Mouse (Mus musculus) retina, postnatal 1 day (tissue): ENCODE results near the gene Cops2.

ENCODE experiments used
- DNase-seq: peaks from one replicate; pipeline ENCODE4 v3.0.0-alpha.2; 2012

Cops2 gene

GRCm38 (mm10) chr2:125858521-125859280, at the start of gene Cops2, which contains the start of gene Galk2:
Cops2 (minus strand) TSS chr2:125859139.
Galk2 (plus strand) TSS chr2:125859109.
- peak; percentile 99 for DNase-seq

GRCm38 (mm10) chr2:125907580-125908255, 48.8 kb upstream of the Cops2 start:
- DNase-seq: no peak

- DNase-seq: no peak
These were observed 47.6 kb upstream of the Cops2 start for GRCm38 (mm10) chr2:125906407-125907066.

GRCm38 (mm10) chr2:125901426-125901825, 42.5 kb upstream of the Cops2 start:
- no peak for DNase-seq

GRCm38 (mm10) chr2:125900797-125901410, 42.0 kb upstream of the Cops2 start:
- no peak for DNase-seq

- no peak for DNase-seq
These were observed 37.4 kb upstream of the Cops2 start for GRCm38 (mm10) chr2:125896355-125896754.

- DNase-seq: no peak
These were observed 36.2 kb upstream of the Cops2 start for GRCm38 (mm10) chr2:125895099-125895498.

- DNase-seq: peak; percentile 26
These were observed 34.2 kb upstream of the Cops2 start for GRCm38 (mm10) chr2:125893096-125893495.

GRCm38 (mm10) chr2:125885891-125886576, 27.1 kb upstream of the Cops2 start:
- no peak for DNase-seq

- no peak for DNase-seq
These were observed 11.2 kb upstream of the Cops2 start for GRCm38 (mm10) chr2:125870159-125870558.

GRCm38 (mm10) chr2:125868301-125868700, 9.4 kb upstream of the Cops2 start:
- no peak for DNase-seq

- peak; percentile 81 for DNase-seq
These were observed 7.3 kb upstream of the Cops2 start for GRCm38 (mm10) chr2:125866058-125866740.

- peak; percentile 8 for DNase-seq
These were observed 6.6 kb upstream of the Cops2 start for GRCm38 (mm10) chr2:125865585-125865984.

GRCm38 (mm10) chr2:125864551-125864950, 5.6 kb upstream of the Cops2 start:
- DNase-seq: no peak

GRCm38 (mm10) chr2:125863799-125864198, 4.9 kb upstream of the Cops2 start:
- no peak for DNase-seq

- DNase-seq: no peak
These were observed 1.2 kb downstream of the Cops2 start for GRCm38 (mm10) chr2:125857707-125858106.

- no peak for DNase-seq
These were observed 7.7 kb downstream of the Cops2 start for GRCm38 (mm10) chr2:125851237-125851636.

- no peak for DNase-seq
These were observed 20.1 kb downstream of the Cops2 start for GRCm38 (mm10) chr2:125838708-125839284.

GRCm38 (mm10) chr2:125838091-125838490, 20.8 kb downstream of the Cops2 start:
- DNase-seq: no peak

GRCm38 (mm10) chr2:125829924-125830323, 29.0 kb downstream of the Cops2 start:
- DNase-seq: no peak

- DNase-seq: no peak
These were observed 31.0 kb downstream of the Cops2 start for GRCm38 (mm10) chr2:125827898-125828297.

GRCm38 (mm10) chr2:125826201-125826600, 32.7 kb downstream of the Cops2 start:
- DNase-seq: no peak
